ENCODE assay signal across 7 mouse cellular contexts in genomic region chr7:70365401-70365811, GRCm38 (mm10). TPM values are rescaled to one million over a fixed set of nuclear protein-coding genes. Genes with fewer than 3 reads are reported as not detected.
A peak's percentile ranks its signal among the peaks of the same experiment; 100 is the strongest.
DNase-seq lines count a peak whose midpoint lies in the region; ATAC-seq and TF ChIP-seq lines count a peak whose summit lies in the region.

No protein-coding gene starts in this region.

- TF ChIP-seq POLR2A in embryonic fibroblast, embryonic 13.5 days (IDR thresholded peaks at IDR 0.05; ENCODE audit: low read depth, low read length) = no peak

- no peak for TF ChIP-seq CTCF in embryonic fibroblast, embryonic 13.5 days (IDR thresholded peaks at IDR 0.05; ENCODE audit: borderline replicate concordance, insufficient read depth, low read length)

- no peaks in the 10 kb centered on the region for H3K36me3 ChIP-seq in intestine, embryonic 15.5 days
- no peaks in the 10 kb centered on the region for H3K36me3 ChIP-seq in liver, embryonic 16.5 days (ENCODE audit: control insufficient read depth, insufficient read depth)
- H3K36me3 ChIP-seq in stomach, embryonic 16.5 days (ENCODE audit: control insufficient read depth, insufficient read depth, low read length) = no peaks in the 10 kb centered on the region

- H3K9ac ChIP-seq in intestine, embryonic 15.5 days = peak overlapping the region; percentile 70
- 0 out of 2 replicates have a peak overlapping the region, but pooled peaks have one; percentile 1 for H3K9ac ChIP-seq in liver, embryonic 16.5 days (ENCODE audit: low read depth, low read length)
- peak overlapping the region; percentile 79 for H3K9ac ChIP-seq in stomach, embryonic 16.5 days (ENCODE audit: low read length)

- peak overlapping the region; percentile 82 for H3K4me3 ChIP-seq in embryonic fibroblast, embryonic 13.5 days (ENCODE audit: insufficient read depth, low read length)
- peak overlapping the region; percentile 50 for H3K4me3 ChIP-seq in intestine, embryonic 15.5 days (replicated peaks)
- H3K4me3 ChIP-seq in liver, embryonic 16.5 days (ENCODE audit: low read depth, low read length) = peak overlapping the region; percentile 42
- peak overlapping the region; percentile 60 for H3K4me3 ChIP-seq in stomach, embryonic 16.5 days (replicated peaks; ENCODE audit: low read length)

- WGBS in intestine, embryonic 15.5 days = under 1% methylated on average over 17 of the region's 17 CpGs
- 1% methylated on average over 17 of the region's 17 CpGs for WGBS in liver, embryonic 16.5 days (ENCODE audit: insufficient replicate concordance)
- WGBS in stomach, embryonic 16.5 days = under 1% methylated on average over 17 of the region's 17 CpGs

- peak overlapping the region; percentile 87 for H3K27ac ChIP-seq in embryonic fibroblast, embryonic 13.5 days (ENCODE audit: insufficient read depth, low read length)
- H3K27ac ChIP-seq in intestine, embryonic 15.5 days = peak overlapping the region; percentile 79
- H3K27ac ChIP-seq in liver, embryonic 16.5 days (ENCODE audit: low read length) = peak overlapping the region; percentile 51
- peak overlapping the region; percentile 92 for H3K27ac ChIP-seq in stomach, embryonic 16.5 days (ENCODE audit: low read length)

- no peaks in the 10 kb centered on the region for H3K4me1 ChIP-seq in embryonic fibroblast, embryonic 13.5 days (ENCODE audit: control insufficient read depth, insufficient read depth, low read length)
- peaks cover 11% of the 10 kb centered on the region for H3K4me1 ChIP-seq in intestine, embryonic 15.5 days (replicated peaks)
- H3K4me1 ChIP-seq in liver, embryonic 16.5 days (ENCODE audit: control insufficient read depth, low read depth, low read length) = no peaks in the 10 kb centered on the region
- H3K4me1 ChIP-seq in stomach, embryonic 16.5 days (ENCODE audit: control insufficient read depth, insufficient read depth, low read length) = peaks cover 8% of the 10 kb centered on the region

- no peaks in the 10 kb centered on the region for H3K9me3 ChIP-seq in intestine, embryonic 15.5 days
- H3K9me3 ChIP-seq in liver, embryonic 16.5 days (replicated peaks; ENCODE audit: control insufficient read depth, low read length) = no peaks in the 10 kb centered on the region
- H3K9me3 ChIP-seq in stomach, embryonic 16.5 days (replicated peaks; ENCODE audit: control insufficient read depth, low read length) = no peaks in the 10 kb centered on the region

- no peak for ATAC-seq in intestine, embryonic 15.5 days
- no peak for ATAC-seq in liver, embryonic 16.5 days (ENCODE audit: low read depth)
- no peak for ATAC-seq in stomach, embryonic 16.5 days (ENCODE audit: insufficient read depth, low FRiP score)

- peak overlapping the region; percentile 79 for H3K4me2 ChIP-seq in intestine, embryonic 15.5 days (replicated peaks)
- H3K4me2 ChIP-seq in liver, embryonic 16.5 days (ENCODE audit: low read depth, low read length) = peak overlapping the region; percentile 37
- peak overlapping the region; percentile 86 for H3K4me2 ChIP-seq in stomach, embryonic 16.5 days (ENCODE audit: low read depth, low read length)

- H3K27me3 ChIP-seq in intestine, embryonic 15.5 days (replicated peaks) = peaks cover 17% of the 10 kb centered on the region; the same call in 1 of the 2 replicates
- peaks cover 77% of the 10 kb centered on the region for H3K27me3 ChIP-seq in liver, embryonic 16.5 days (ENCODE audit: control insufficient read depth, insufficient read depth, low read depth, low read length)
- H3K27me3 ChIP-seq in stomach, embryonic 16.5 days (ENCODE audit: control insufficient read depth, insufficient read depth, low read length) = no peaks in the 10 kb centered on the region

- DNase-seq in urinary bladder, adult 2 months (ENCODE audit: low spot score) = peak; percentile 63
- DNase-seq in urinary bladder, postnatal 10 days (ENCODE audit: low spot score) = no peak
- DNase-seq in thymus, postnatal 14 days = no peak

RNA-seq across cellular contexts. Expression of gene Nr2f2, which starts 1.1 kb away (rescaled TPM):
- 118 and 128 TPM in 2 replicates for polyA plus RNA-seq in urinary bladder, adult 2 months (2012; rRNA removed)
- polyA plus RNA-seq in embryonic fibroblast, embryonic 13.5 days (2011; ENCODE audit: insufficient read length, low read depth, missing spikeins) = 47.0 and 54.4 TPM in 2 replicates
- 39.4 and 46.3 TPM in 2 replicates for polyA plus RNA-seq in intestine, embryonic 15.5 days (2015; fragmentation: Nextera tagmentation; extraction: Ambion mirVana)
- 6.2 and 6.7 TPM in 2 replicates for polyA plus RNA-seq in liver, embryonic 16.5 days (2015; fragmentation: Nextera tagmentation; extraction: Ambion mirVana)
- 52.5 and 64.6 TPM in 2 replicates for polyA plus RNA-seq in stomach, embryonic 16.5 days (2015; fragmentation: Nextera tagmentation; extraction: Ambion mirVana)

Comparison
In these comparisons a context has a peak if more than half of its experiments do, and no peak if none do; other contexts are left out.
1. H3K9ac ChIP-seq: peak in every context shown above with its lines; median percentile 79 in stomach, embryonic 16.5 days; 70 in intestine, embryonic 15.5 days; 1 in liver, embryonic 16.5 days.